Mouse (Mus musculus): ENCODE data around the gene Ubl3. TPM values are rescaled to one million over a fixed set of nuclear protein-coding genes. Genes with fewer than 3 reads are reported as not detected.

Ubl3 gene
- polyA plus RNA-seq, 1 experiment from 2014 or later = 65.5 TPM

DNA sequence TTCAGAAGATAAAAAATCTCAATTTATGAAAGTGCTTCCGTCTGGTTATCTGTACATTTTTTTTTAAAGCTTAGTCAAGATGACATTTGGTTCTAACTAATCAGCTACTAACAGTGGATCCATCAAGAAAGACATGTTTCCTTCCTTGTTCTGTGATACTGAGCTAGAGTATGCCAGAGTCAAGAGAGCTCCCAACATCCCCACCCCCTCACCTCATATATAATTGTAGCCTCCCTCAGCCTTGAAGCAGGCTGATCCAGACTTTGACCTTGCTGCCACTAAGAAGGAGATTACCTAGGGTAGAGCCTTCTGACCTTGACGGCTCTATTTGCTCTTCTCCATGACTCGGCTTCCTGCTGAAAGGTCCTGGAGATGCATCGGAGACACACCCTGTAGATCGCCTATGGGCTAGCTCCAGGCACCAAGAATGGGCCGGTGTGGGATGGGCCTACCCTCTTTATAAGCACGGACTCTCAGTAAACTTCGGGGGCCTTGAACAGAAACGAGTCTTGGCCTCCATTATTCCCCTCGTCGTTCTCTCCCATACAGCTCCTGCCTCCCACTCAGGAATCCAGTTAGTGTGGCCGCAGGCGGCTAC, 27.9 kb upstream of the Ubl3 start:
- no peak overlapping the region for H3K4me2 ChIP-seq
- no peak overlapping the region for H3K27ac ChIP-seq
- peaks cover under 1% of the 10 kb centered on the region for H3K4me1 ChIP-seq (replicated peaks)
- WGBS = 88% methylated on average over 13 of the region's 13 CpGs
- H3K9me3 ChIP-seq (replicated peaks) = no peaks in the 10 kb centered on the region
- H3K36me3 ChIP-seq = no peaks in the 10 kb centered on the region
- H3K9ac ChIP-seq = no peak overlapping the region
- ATAC-seq (replicated peaks; ENCODE audit: insufficient number of reproducible peaks, insufficient read depth, low FRiP score, low read depth) = no peak
- H3K4me3 ChIP-seq = no peak overlapping the region
- H3K27me3 ChIP-seq = no peaks in the 10 kb centered on the region

DNA sequence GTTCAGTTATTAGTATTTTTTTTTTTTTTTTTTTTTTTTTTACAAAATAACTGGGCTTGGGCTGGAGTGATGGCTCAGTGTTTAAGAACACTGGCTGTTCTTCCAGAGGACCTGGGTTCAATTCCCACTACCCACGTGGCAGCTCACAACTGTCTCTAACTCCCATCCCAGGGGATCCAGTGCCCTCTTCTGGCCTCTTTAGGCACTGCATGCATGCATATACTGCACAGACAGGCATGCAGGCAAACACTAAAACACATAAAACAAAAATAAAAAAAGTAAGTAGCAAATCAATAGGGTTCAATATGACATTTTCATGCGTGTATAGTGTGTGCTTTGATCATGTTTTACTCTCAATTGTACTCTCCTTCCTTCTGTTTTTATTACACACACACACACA, 26.6 kb upstream of the Ubl3 start:
- no peak overlapping the region for H3K27ac ChIP-seq
- ATAC-seq (replicated peaks; ENCODE audit: insufficient number of reproducible peaks, insufficient read depth, low FRiP score, low read depth) = no peak
- H3K36me3 ChIP-seq = no peaks in the 10 kb centered on the region
- 90% methylated on average over 2 of the region's 2 CpGs for WGBS
- no peaks in the 10 kb centered on the region for H3K27me3 ChIP-seq
- no peaks in the 10 kb centered on the region for H3K9me3 ChIP-seq (replicated peaks)
- no peak overlapping the region for H3K4me3 ChIP-seq
- H3K4me2 ChIP-seq = no peak overlapping the region
- H3K4me1 ChIP-seq (replicated peaks) = peaks cover 12% of the 10 kb centered on the region
- no peak overlapping the region for H3K9ac ChIP-seq

DNA sequence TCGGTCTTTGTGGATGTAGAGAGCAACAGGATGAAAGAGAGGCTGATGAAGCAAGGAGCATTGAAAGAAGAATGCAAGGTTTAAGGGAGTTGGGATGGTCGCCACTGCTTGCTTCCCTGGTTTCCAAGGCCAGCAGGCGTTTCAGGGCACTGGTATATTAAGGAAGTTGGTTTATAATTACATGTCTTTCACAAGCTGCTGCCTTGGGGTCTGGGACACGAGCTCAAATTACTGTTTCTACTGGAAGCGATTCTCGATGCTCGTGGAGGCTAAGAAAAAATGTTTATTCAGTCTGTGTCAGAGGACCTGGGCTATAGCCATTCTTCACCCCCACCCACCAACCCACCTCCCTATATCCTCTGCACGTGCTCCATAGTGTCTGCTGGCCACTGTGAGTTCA, 25.8 kb upstream of the Ubl3 start:
- 68% methylated on average over 8 of the region's 8 CpGs for WGBS
- no peak for ATAC-seq (replicated peaks; ENCODE audit: insufficient number of reproducible peaks, insufficient read depth, low FRiP score, low read depth)
- peaks cover 12% of the 10 kb centered on the region for H3K4me1 ChIP-seq (replicated peaks)

DNA sequence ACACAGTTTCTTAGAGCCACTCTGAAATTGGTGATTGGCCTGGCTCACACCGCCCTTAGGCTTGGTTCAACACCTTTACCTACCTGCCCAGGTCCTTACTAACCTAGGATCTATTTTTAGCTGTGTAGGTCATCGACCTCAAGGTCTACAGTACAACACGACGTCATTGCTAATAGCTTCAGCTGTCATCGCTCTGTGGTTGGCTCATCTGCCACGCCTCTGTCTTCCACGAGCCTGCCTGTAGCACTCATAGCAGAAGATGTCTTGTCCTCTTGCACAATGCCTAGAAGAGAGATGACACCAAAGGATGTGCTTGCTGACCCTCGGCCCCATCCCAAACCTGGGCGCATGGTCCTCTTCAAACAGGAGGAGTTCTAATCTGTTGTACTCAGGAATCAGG, 24.7 kb upstream of the Ubl3 start:
- H3K4me1 ChIP-seq (replicated peaks) = peaks cover 12% of the 10 kb centered on the region
- WGBS = 61% methylated on average over 9 of the region's 9 CpGs
- no peak for ATAC-seq (replicated peaks; ENCODE audit: insufficient number of reproducible peaks, insufficient read depth, low FRiP score, low read depth)
- H3K27me3 ChIP-seq = no peaks in the 10 kb centered on the region
- H3K36me3 ChIP-seq = no peaks in the 10 kb centered on the region
- no peak overlapping the region for H3K27ac ChIP-seq
- H3K9me3 ChIP-seq (replicated peaks) = no peaks in the 10 kb centered on the region
- no peak overlapping the region for H3K4me3 ChIP-seq
- no peak overlapping the region for H3K9ac ChIP-seq
- H3K4me2 ChIP-seq = no peak overlapping the region

More for the DNA sequence above, 25.8 kb upstream of the Ubl3 start:
- no peaks in the 10 kb centered on the region for H3K9me3 ChIP-seq (replicated peaks)
- H3K9ac ChIP-seq = no peak overlapping the region
- no peak overlapping the region for H3K27ac ChIP-seq
- H3K27me3 ChIP-seq = no peaks in the 10 kb centered on the region
- no peak overlapping the region for H3K4me2 ChIP-seq
- no peak overlapping the region for H3K4me3 ChIP-seq
- no peaks in the 10 kb centered on the region for H3K36me3 ChIP-seq

DNA sequence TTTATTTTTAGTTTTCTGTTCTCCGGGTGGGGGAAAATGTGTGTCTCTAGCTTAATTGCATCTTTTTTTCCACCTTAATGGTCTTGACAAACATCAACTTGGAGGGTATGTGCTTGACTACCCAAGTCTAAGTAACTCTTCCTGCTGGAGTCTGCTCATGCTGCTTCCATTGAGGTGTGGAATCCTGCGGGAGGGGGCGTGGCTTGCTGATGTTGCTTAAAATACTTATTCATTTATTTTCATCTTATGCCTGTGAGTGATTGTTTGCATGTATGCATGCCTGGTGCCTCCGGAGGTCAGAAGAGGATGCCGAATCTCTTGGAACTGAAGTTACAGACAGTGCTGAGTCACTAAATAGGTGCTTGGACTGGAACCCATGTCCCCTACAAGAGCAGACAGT, 22.6 kb upstream of the Ubl3 start:
- peak overlapping the region; percentile 50 for H3K4me2 ChIP-seq
- no peak for ATAC-seq (replicated peaks; ENCODE audit: insufficient number of reproducible peaks, insufficient read depth, low FRiP score, low read depth)
- 37% methylated on average over 5 of the region's 5 CpGs for WGBS

DNA sequence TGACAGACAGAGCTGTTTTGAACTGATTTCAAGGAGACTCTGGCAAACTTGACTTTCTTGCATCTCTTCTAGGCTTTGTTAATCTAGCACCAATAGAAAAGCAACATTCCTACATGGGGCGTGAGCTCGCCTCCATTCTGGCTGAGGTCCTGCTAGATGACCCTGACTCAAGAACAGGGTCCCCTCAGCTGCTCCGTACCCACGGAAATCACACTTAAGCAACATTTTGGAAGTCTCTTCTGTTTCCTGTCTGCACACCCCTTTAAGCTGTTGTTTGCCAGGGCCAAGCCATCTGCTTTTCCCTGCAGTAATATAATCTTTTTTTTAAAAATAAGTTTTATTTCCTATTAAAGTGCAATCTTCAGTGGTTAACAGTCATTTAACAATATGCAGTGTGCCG, 20.1 kb upstream of the Ubl3 start:
- H3K36me3 ChIP-seq = no peaks in the 10 kb centered on the region
- H3K27me3 ChIP-seq = no peaks in the 10 kb centered on the region
- no peak overlapping the region for H3K9ac ChIP-seq
- ATAC-seq (replicated peaks; ENCODE audit: insufficient number of reproducible peaks, insufficient read depth, low FRiP score, low read depth) = no peak
- no peak overlapping the region for H3K4me3 ChIP-seq
- H3K9me3 ChIP-seq (replicated peaks) = no peaks in the 10 kb centered on the region
- no peak overlapping the region for H3K27ac ChIP-seq
- H3K4me1 ChIP-seq (replicated peaks) = peaks cover 15% of the 10 kb centered on the region
- H3K4me2 ChIP-seq = no peak overlapping the region
- 69% methylated on average over 5 of the region's 5 CpGs for WGBS

More for the DNA sequence above, 22.6 kb upstream of the Ubl3 start:
- Histone ChIP-seq H3K36me3 (no peaks in the 10 kb centered on the region), H3K4me1 (replicated peaks) (peaks cover 12% of the 10 kb centered on the region), H3K9ac (no peak overlapping the region), H3K27me3 (no peaks in the 10 kb centered on the region), H3K4me3 (peak overlapping the region; percentile 21), H3K27ac (peak overlapping the region; percentile 24), H3K9me3 (replicated peaks) (no peaks in the 10 kb centered on the region)

DNA sequence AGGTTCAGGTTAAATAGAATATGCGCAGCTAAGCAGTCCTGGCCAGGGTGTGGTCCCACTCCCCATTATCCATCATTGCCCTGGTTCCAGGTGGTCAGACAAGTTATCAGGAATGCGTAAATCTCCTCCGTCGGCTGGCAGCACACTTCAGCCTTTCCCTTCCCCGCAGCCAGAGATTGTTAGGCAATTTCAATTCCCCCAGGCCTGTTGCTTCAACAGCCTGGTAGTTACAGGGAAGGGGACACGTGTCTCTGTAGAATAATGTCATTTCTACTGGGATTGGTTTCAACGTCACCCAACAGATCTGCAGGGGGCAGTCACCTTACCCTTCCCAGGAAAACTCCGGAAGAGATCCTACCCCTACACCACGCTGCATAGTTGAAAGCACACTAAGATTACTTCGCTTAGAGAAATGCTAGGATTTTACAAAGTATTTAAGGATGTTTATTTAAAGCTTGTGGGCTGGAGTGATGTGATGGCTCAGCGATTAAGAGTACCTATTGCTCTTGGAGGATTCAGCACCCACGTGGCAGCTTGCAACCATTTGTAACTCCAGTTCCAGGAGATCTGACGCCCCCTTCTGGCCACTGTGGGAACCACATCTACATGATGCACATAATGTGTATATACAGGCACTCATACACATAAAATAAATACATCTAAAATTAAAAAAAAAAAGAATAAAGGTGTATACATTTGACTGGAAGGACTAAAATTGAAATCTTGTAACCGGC, 18.1 kb upstream of the Ubl3 start:
- Histone ChIP-seq H3K4me2 (no peak overlapping the region), H3K27ac (no peak overlapping the region), H3K27me3 (no peaks in the 10 kb centered on the region), H3K4me3 (no peak overlapping the region), H3K36me3 (no peaks in the 10 kb centered on the region), H3K9ac (no peak overlapping the region), H3K9me3 (replicated peaks) (no peaks in the 10 kb centered on the region), H3K4me1 (replicated peaks) (peaks cover 15% of the 10 kb centered on the region)
- ATAC-seq (replicated peaks; ENCODE audit: insufficient number of reproducible peaks, insufficient read depth, low FRiP score, low read depth) = no peak
- 78% methylated on average over 14 of the region's 14 CpGs for WGBS

DNA sequence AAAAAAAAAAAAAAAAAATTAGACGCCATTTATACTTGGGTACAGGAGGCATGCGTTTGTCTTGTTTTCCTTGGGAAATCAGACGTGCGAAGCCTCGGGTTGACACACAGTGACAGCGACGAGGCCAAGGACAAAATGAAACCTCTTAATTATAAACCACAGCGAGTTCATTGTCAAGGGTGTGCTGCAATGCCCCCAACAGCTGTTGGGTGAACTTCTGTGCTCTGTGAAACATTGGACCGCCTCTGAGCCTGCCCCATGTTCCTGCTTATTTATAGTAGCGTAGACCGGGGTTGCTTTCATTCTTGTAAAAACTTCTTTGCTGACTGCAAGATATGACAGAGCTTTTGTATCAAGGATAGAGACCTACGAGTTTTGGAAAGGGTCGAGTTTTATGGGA, 16.9 kb upstream of the Ubl3 start:
- H3K9me3 ChIP-seq (replicated peaks) = no peaks in the 10 kb centered on the region
- no peak overlapping the region for H3K4me2 ChIP-seq
- no peaks in the 10 kb centered on the region for H3K27me3 ChIP-seq
- H3K9ac ChIP-seq = no peak overlapping the region
- H3K36me3 ChIP-seq = no peaks in the 10 kb centered on the region
- no peak for ATAC-seq (replicated peaks; ENCODE audit: insufficient number of reproducible peaks, insufficient read depth, low FRiP score, low read depth)
- H3K4me1 ChIP-seq (replicated peaks) = peaks cover 9% of the 10 kb centered on the region
- whole genome bisulfite sequencing = 57% methylated on average over 13 of the region's 13 CpGs
- no peak overlapping the region for H3K4me3 ChIP-seq
- no peak overlapping the region; the same call in 1 of the 2 replicates for H3K27ac ChIP-seq

DNA sequence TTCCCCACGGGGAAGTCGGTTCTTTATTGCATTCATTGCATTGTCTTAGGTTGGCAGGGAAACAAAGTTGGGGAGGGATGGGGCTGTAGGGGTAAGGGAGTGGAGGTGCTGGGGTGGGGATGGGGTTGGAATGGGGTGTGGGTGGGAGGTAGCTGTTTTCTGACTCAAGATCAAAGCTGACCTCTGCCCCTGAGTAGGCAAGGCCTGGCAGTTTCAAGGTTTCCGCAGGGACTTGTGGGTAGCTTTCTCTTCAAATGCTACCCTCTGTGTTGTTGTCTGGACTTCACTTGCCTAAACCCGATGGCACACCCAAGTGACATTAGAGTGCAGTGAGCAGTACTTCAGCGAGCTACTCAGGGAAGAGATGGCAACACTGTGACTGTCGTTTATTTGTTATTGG, 13.0 kb upstream of the Ubl3 start:
- no peaks in the 10 kb centered on the region for H3K9me3 ChIP-seq (replicated peaks)
- WGBS = 61% methylated on average over 6 of the region's 6 CpGs
- peaks cover 16% of the 10 kb centered on the region for H3K4me1 ChIP-seq (replicated peaks)
- no peak overlapping the region for H3K4me2 ChIP-seq
- H3K27me3 ChIP-seq = no peaks in the 10 kb centered on the region
- no peaks in the 10 kb centered on the region for H3K36me3 ChIP-seq
- no peak overlapping the region for H3K4me3 ChIP-seq
- no peak overlapping the region for H3K27ac ChIP-seq
- H3K9ac ChIP-seq = no peak overlapping the region
- ATAC-seq (replicated peaks; ENCODE audit: insufficient number of reproducible peaks, insufficient read depth, low FRiP score, low read depth) = no peak

DNA sequence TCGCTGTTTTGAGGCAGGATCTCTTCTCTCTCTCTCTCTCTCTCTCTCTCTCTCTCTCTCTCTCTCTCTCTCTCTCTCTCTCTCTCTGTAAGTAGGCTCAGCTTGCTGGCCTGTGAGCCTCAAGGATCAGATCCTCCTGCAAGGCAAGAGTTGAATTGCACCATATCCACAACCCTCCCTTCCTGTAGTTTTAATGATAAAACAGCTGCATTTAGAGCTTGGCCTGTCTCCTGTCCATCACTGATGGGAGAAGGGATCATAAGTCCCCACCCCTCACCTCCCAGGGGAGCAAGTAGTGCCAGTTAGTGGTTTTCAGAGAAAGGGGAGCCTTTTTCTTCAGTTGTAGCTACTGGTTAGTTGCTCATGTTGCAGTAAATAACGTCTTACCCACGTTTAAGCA, 11.5 kb upstream of the Ubl3 start:
- H3K27ac ChIP-seq = no peak overlapping the region
- peaks cover 13% of the 10 kb centered on the region for H3K4me1 ChIP-seq (replicated peaks)
- H3K4me2 ChIP-seq = no peak overlapping the region
- H3K9me3 ChIP-seq (replicated peaks) = no peaks in the 10 kb centered on the region
- no peak overlapping the region for H3K9ac ChIP-seq
- no peak overlapping the region for H3K4me3 ChIP-seq
- H3K36me3 ChIP-seq = no peaks in the 10 kb centered on the region
- no peak for ATAC-seq (replicated peaks; ENCODE audit: insufficient number of reproducible peaks, insufficient read depth, low FRiP score, low read depth)
- WGBS = 77% methylated on average over 3 of the region's 3 CpGs
- no peaks in the 10 kb centered on the region for H3K27me3 ChIP-seq

DNA sequence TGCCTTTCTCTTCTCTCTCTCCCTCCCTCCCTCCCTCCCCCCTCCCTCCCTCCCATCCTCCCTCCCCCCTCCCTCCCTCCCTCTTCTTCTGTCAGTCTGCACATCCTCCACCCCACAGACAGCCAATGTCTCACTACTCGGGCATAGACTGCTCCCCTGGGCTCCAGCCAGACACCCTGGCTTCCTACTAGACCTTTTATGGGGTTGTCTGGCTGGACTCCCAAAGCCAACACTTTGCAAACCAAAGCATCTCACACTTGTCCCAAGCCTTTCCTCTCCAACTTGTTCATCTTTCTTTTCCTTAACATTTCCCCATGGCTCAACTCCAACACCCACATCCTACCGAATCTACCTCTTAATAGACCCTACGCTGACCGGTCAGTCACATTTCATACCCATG, 10.7 kb upstream of the Ubl3 start:
- 61% methylated on average over 4 of the region's 4 CpGs for WGBS
- H3K27me3 ChIP-seq = no peaks in the 10 kb centered on the region

DNA sequence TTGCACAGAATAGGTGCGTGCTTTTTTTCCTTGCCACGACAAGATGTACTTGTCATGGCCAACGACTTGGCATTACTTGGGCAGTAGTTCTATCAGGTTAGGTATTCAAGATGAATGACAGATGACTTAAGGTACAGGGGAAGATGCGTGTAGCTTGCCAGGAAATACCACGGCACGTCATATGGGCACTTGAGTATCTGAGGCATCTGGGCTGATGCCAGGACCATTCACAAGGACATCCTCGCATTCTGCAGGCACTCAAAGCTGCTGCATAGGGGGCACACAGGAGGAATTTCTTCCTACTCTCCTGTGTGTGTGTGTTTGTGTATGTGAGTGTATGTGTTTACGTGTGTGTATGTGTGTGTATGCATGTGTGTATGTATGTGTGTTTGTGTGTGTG, 9.6 kb upstream of the Ubl3 start:
- H3K9me3 ChIP-seq (replicated peaks) = no peaks in the 10 kb centered on the region
- ATAC-seq (replicated peaks; ENCODE audit: insufficient number of reproducible peaks, insufficient read depth, low FRiP score, low read depth) = no peak
- H3K27me3 ChIP-seq = no peaks in the 10 kb centered on the region
- H3K9ac ChIP-seq = no peak overlapping the region
- H3K4me3 ChIP-seq = no peak overlapping the region
- H3K36me3 ChIP-seq = no peaks in the 10 kb centered on the region
- no peak overlapping the region for H3K4me2 ChIP-seq
- H3K27ac ChIP-seq = no peak overlapping the region
- WGBS = 58% methylated on average over 8 of the region's 8 CpGs
- H3K4me1 ChIP-seq (replicated peaks) = peaks cover 13% of the 10 kb centered on the region

More for the DNA sequence above, 10.7 kb upstream of the Ubl3 start:
- Histone ChIP-seq H3K4me2 (no peak overlapping the region), H3K4me3 (no peak overlapping the region), H3K27ac (no peak overlapping the region), H3K36me3 (no peaks in the 10 kb centered on the region), H3K9me3 (replicated peaks) (no peaks in the 10 kb centered on the region), H3K9ac (no peak overlapping the region), H3K4me1 (replicated peaks) (peaks cover 13% of the 10 kb centered on the region)
- no peak for ATAC-seq (replicated peaks; ENCODE audit: insufficient number of reproducible peaks, insufficient read depth, low FRiP score, low read depth)

Data from heart, embryonic 15.5 days (tissue).